Comparison of ENCODE assay signal across 9 mouse cellular contexts in genomic region chr14:55189351-55189769, GRCm38 (mm10). TPM values are rescaled to one million over a fixed set of nuclear protein-coding genes. Genes with fewer than 3 reads are reported as not detected.
DNase-seq lines count a peak whose midpoint lies in the region; ATAC-seq lines count a peak whose summit lies in the region.
"Had no signal": no experiment of that assay in that cellular context is flagged by ENCODE, and none has a peak within 500 bp of the region (broad histone marks: within the 10 kb centered on the region; RNA-seq: fewer than 3 reads in every experiment).

No protein-coding gene starts in this region.

- no peak overlapping the region for H3K4me3 ChIP-seq in heart, embryonic 11.5 days (ENCODE audit: low read depth, low read length)
- no peak overlapping the region for H3K4me3 ChIP-seq in forebrain, embryonic 16.5 days (replicated peaks; ENCODE audit: low read length)
- H3K4me3 ChIP-seq in neural tube, embryonic 15.5 days (replicated peaks): no peak overlapping the region

- H3K4me2 ChIP-seq in heart, embryonic 11.5 days: no peak overlapping the region
- no peak overlapping the region for H3K4me2 ChIP-seq in forebrain, embryonic 16.5 days (ENCODE audit: low read length)
- no peak overlapping the region for H3K4me2 ChIP-seq in neural tube, embryonic 15.5 days

- peak; percentile 77 for DNase-seq in heart, adult 11 months
- peak; percentile 69 to 70 for DNase-seq in layer of hippocampus, postnatal 36 days
- DNase-seq in cerebellum, postnatal 14 days: no peak
- DNase-seq in gastrocnemius, adult 18-20 months (ENCODE audit: low spot score): no peak

- WGBS in heart, embryonic 11.5 days (ENCODE audit: insufficient replicate concordance): 43% methylated on average over 9 of the region's 9 CpGs
- WGBS in forebrain, embryonic 16.5 days: 14% methylated on average over 9 of the region's 9 CpGs
- 23% methylated on average over 9 of the region's 9 CpGs for WGBS in neural tube, embryonic 15.5 days

- H3K27ac ChIP-seq in heart, embryonic 11.5 days (ENCODE audit: low read depth, low read length): no peak overlapping the region
- peak overlapping the region; percentile 43; the same call in 1 of the 2 replicates for H3K27ac ChIP-seq in forebrain, embryonic 16.5 days (ENCODE audit: low read length)
- 0 out of 2 replicates have a peak overlapping the region, but pooled peaks have one; percentile 9 for H3K27ac ChIP-seq in neural tube, embryonic 15.5 days (replicated peaks)

- peaks cover 15% of the 10 kb centered on the region for H3K27me3 ChIP-seq in heart, embryonic 11.5 days (ENCODE audit: control insufficient read depth, insufficient read depth, low read length)
- H3K27me3 ChIP-seq in forebrain, embryonic 16.5 days (replicated peaks; ENCODE audit: control insufficient read depth, insufficient read depth, low read length): no peaks in the 10 kb centered on the region
- no peaks in the 10 kb centered on the region for H3K27me3 ChIP-seq in neural tube, embryonic 15.5 days (replicated peaks)

- H3K36me3 ChIP-seq in heart, embryonic 11.5 days (ENCODE audit: control insufficient read depth, insufficient read depth, low read length): no peaks in the 10 kb centered on the region
- H3K36me3 ChIP-seq in forebrain, embryonic 16.5 days (ENCODE audit: control insufficient read depth, insufficient read depth): no peaks in the 10 kb centered on the region
- no peaks in the 10 kb centered on the region for H3K36me3 ChIP-seq in neural tube, embryonic 15.5 days

- H3K9me3 ChIP-seq in heart, embryonic 11.5 days (replicated peaks; ENCODE audit: control insufficient read depth, low read length): no peaks in the 10 kb centered on the region
- H3K9me3 ChIP-seq in forebrain, embryonic 16.5 days (ENCODE audit: control insufficient read depth, low read length): no peaks in the 10 kb centered on the region
- no peaks in the 10 kb centered on the region for H3K9me3 ChIP-seq in neural tube, embryonic 15.5 days (replicated peaks)

- H3K4me1 ChIP-seq in heart, embryonic 11.5 days (ENCODE audit: control insufficient read depth, insufficient read depth, low read length): no peaks in the 10 kb centered on the region
- peaks cover 11% of the 10 kb centered on the region; the same call in 1 of the 2 replicates for H3K4me1 ChIP-seq in forebrain, embryonic 16.5 days (replicated peaks; ENCODE audit: control insufficient read depth, insufficient read depth, low read length)
- peaks cover 10% of the 10 kb centered on the region for H3K4me1 ChIP-seq in neural tube, embryonic 15.5 days

- ATAC-seq in heart, embryonic 11.5 days (replicated peaks; ENCODE audit: insufficient number of reproducible peaks, low FRiP score, low TSS enrichment): no peak
- ATAC-seq in forebrain, embryonic 16.5 days: peak; percentile 91
- ATAC-seq in neural tube, embryonic 15.5 days (ENCODE audit: low FRiP score): peak; percentile 72; the same call in 1 of the 2 replicates
- ATAC-seq in cerebellum, adult (ENCODE audit: insufficient number of reproducible peaks, low FRiP score, low TSS enrichment): no peak

- H3K9ac ChIP-seq in heart, embryonic 11.5 days (ENCODE audit: low read depth, low read length): no peak overlapping the region
- no peak overlapping the region for H3K9ac ChIP-seq in forebrain, embryonic 16.5 days (replicated peaks; ENCODE audit: low read depth, low read length)
- no peak overlapping the region for H3K9ac ChIP-seq in neural tube, embryonic 15.5 days (replicated peaks)

RNA-seq across cellular contexts. Expression of gene Dhrs2, which starts 32.4 kb away (rescaled TPM):
- not detected in 2 replicates for polyA plus RNA-seq in heart, embryonic 11.5 days (2014; fragmentation: Nextera tagmentation; extraction: Ambion mirVana)
- 0.26 TPM in 1 of 2 replicates, not detected in the other for polyA plus RNA-seq in forebrain, embryonic 16.5 days (2015; fragmentation: Nextera tagmentation; extraction: Ambion mirVana)
- total RNA-seq in layer of hippocampus, postnatal 36 days (2021): not detected
- 0.84 and 1.2 TPM in 2 replicates for polyA plus RNA-seq in neural tube, embryonic 15.5 days (2015; fragmentation: Nextera tagmentation; extraction: Ambion mirVana)
- not detected for total RNA-seq in gastrocnemius, adult 18-20 months (2021)
- polyA plus RNA-seq: heart, embryonic 16.5 days had no signal

Comparison
In these comparisons a context has a peak if more than half of its experiments do, and no peak if none do; other contexts are left out.
1. DNase-seq: peak in heart, adult 11 months (single experiment) and layer of hippocampus, postnatal 36 days (2 of 2); none in cerebellum, postnatal 14 days (0 of 2) and gastrocnemius, adult 18-20 months (single experiment).
2. ATAC-seq: peak in forebrain, embryonic 16.5 days (single experiment) and neural tube, embryonic 15.5 days (single experiment); none in heart, embryonic 11.5 days (single experiment) and cerebellum, adult (single experiment).